Mouse (Mus musculus) hindbrain, embryonic 10.5 days (tissue): ENCODE measurements around the gene Kcnj15. TPM values are rescaled to one million over a fixed set of nuclear protein-coding genes. Genes with fewer than 3 reads are reported as not detected.

Experiments
- DNase-seq: peaks from one replicate; pipeline ENCODE4 v3.0.0-alpha.2; 2017; ENCODE audit warnings: low spot score
- H3K27ac ChIP-seq: fragments of 300-500 bp; sonication (generic); 2 replicates; pipeline ENCODE4 v1.5.1; 2016; ENCODE audit warnings: mild to moderate bottlenecking, moderate library complexity
- H3K27me3 ChIP-seq: fragments of 300-500 bp; sonication (generic); 2 replicates; pipeline ENCODE4 v1.6.1; 2016; ENCODE audit warnings: mild to moderate bottlenecking; ENCODE audit not compliant: poor library complexity, insufficient read depth, severe bottlenecking
- H3K36me3 ChIP-seq: fragments of 300-500 bp; sonication (generic); 2 replicates; pipeline ENCODE4 v1.6.1; 2016; ENCODE audit warnings: mild to moderate bottlenecking, moderate library complexity
- H3K4me1 ChIP-seq: fragments of 300-500 bp; sonication (generic); replicated peaks from 2 replicates; pipeline ENCODE4 v1.6.1; 2016; ENCODE audit warnings: mild to moderate bottlenecking
- H3K4me3 ChIP-seq: fragments of 300-500 bp; sonication (generic); 2 replicates; pipeline ENCODE4 v1.5.1; 2016; ENCODE audit warnings: mild to moderate bottlenecking, moderate library complexity
- H3K9me3 ChIP-seq: fragments of 300-500 bp; sonication (generic); 2 replicates; pipeline ENCODE4 v1.6.1; 2016; ENCODE audit warnings: mild to moderate bottlenecking, moderate library complexity
- WGBS: fragments of 180-500 bp; shearing (Covaris S2); methylation state at CpG from one replicate; pipeline ENCODE4 v1.1.7; 2016; 5-methylcytosine and 5-hydroxymethylcytosine counted together
- polyA plus RNA-seq: library from polyadenylated mRNA; unstranded; fragments of >200 nt; fragmentation: Nextera tagmentation; extraction: Ambion mirVana; gene quantifications from 2 replicates; pipeline ENCODE4 v1.2.1, GENCODE M21; 2016

Kcnj15 gene
- polyA plus RNA-seq, 1 experiment from 2014 or later, result 0.20 TPM

- no peaks in the 10 kb centered on the region for H3K9me3 ChIP-seq
- H3K27ac ChIP-seq, result no peak overlapping the region
- H3K27me3 ChIP-seq, result no peaks in the 10 kb centered on the region
- H3K4me3 ChIP-seq, result no peak overlapping the region
- H3K4me1 ChIP-seq, result peaks cover 22% of the 10 kb centered on the region; the same call in 1 of the 2 replicates
- WGBS, result 79% methylated on average over 5 of the region's 5 CpGs
- no peak for DNase-seq
- H3K36me3 ChIP-seq, result no peaks in the 10 kb centered on the region
These were observed 3.3 kb downstream of the Kcnj15 start for GRCm38 (mm10) chr16:95260693-95261092.

- no peak for DNase-seq
- H3K4me1 ChIP-seq, result peaks cover 22% of the 10 kb centered on the region; the same call in 1 of the 2 replicates
- H3K27ac ChIP-seq, result 0 out of 2 replicates have a peak overlapping the region, but pooled peaks have one; percentile 29
- WGBS, result 59% methylated on average over 4 of the region's 4 CpGs
- H3K36me3 ChIP-seq, result no peaks in the 10 kb centered on the region
- H3K4me3 ChIP-seq, result no peak overlapping the region
- H3K9me3 ChIP-seq, result no peaks in the 10 kb centered on the region
- no peaks in the 10 kb centered on the region for H3K27me3 ChIP-seq
These were observed 4.4 kb downstream of the Kcnj15 start for GRCm38 (mm10) chr16:95261807-95262206.

- Histone ChIP-seq H3K9me3 (no peaks in the 10 kb centered on the region), H3K36me3 (no peaks in the 10 kb centered on the region), H3K4me3 (no peak overlapping the region), H3K27ac (no peak overlapping the region), H3K27me3 (no peaks in the 10 kb centered on the region), H3K4me1 (peaks cover 28% of the 10 kb centered on the region)
- no peak for DNase-seq
- 83% methylated on average over 15 of the region's 15 CpGs for WGBS
These were observed 5.5 kb downstream of the Kcnj15 start for GRCm38 (mm10) chr16:95262706-95263363.

GRCm38 (mm10) chr16:95264324-95264723 lies 7.0 kb downstream of the Kcnj15 start:
- no peaks in the 10 kb centered on the region for H3K9me3 ChIP-seq
- H3K27me3 ChIP-seq, result no peaks in the 10 kb centered on the region
- H3K4me3 ChIP-seq, result no peak overlapping the region
- H3K36me3 ChIP-seq, result no peaks in the 10 kb centered on the region
- no peak overlapping the region; the same call in 1 of the 2 replicates for H3K27ac ChIP-seq
- 70% methylated on average over 5 of the region's 5 CpGs for WGBS
- H3K4me1 ChIP-seq, result peaks cover 33% of the 10 kb centered on the region
- no peak for DNase-seq

GRCm38 (mm10) chr16:95267481-95268183 lies 10.3 kb downstream of the Kcnj15 start:
- WGBS, result 42% methylated on average over 11 of the region's 11 CpGs
- Histone ChIP-seq H3K27me3 (no peaks in the 10 kb centered on the region), H3K27ac (no peak overlapping the region), H3K4me1 (peaks cover 18% of the 10 kb centered on the region), H3K9me3 (no peaks in the 10 kb centered on the region; the same call in 1 of the 2 replicates), H3K36me3 (no peaks in the 10 kb centered on the region), H3K4me3 (no peak overlapping the region)
- DNase-seq, result no peak

- H3K36me3 ChIP-seq, result no peaks in the 10 kb centered on the region
- peaks cover 11% of the 10 kb centered on the region for H3K4me1 ChIP-seq
- no peak overlapping the region for H3K4me3 ChIP-seq
- no peak overlapping the region for H3K27ac ChIP-seq
- H3K9me3 ChIP-seq, result no peaks in the 10 kb centered on the region; the same call in 1 of the 2 replicates
- no peaks in the 10 kb centered on the region for H3K27me3 ChIP-seq
- DNase-seq, result no peak
- 76% methylated on average over 6 of the region's 6 CpGs for WGBS
These were observed 12.3 kb downstream of the Kcnj15 start for GRCm38 (mm10) chr16:95269610-95270009.

GRCm38 (mm10) chr16:95273101-95273500 lies 15.7 kb downstream of the Kcnj15 start:
- Histone ChIP-seq H3K4me1 (0 out of 2 replicates have a peak, but pooled peaks cover 4% of the 10 kb centered on the region), H3K4me3 (no peak overlapping the region), H3K27ac (no peak overlapping the region), H3K27me3 (no peaks in the 10 kb centered on the region), H3K36me3 (no peaks in the 10 kb centered on the region), H3K9me3 (no peaks in the 10 kb centered on the region; the same call in 1 of the 2 replicates)
- DNase-seq, result no peak
- WGBS, result 81% methylated on average over 2 of the region's 2 CpGs

- no peak for DNase-seq
- no peak overlapping the region for H3K27ac ChIP-seq
- 89% methylated on average over 10 of the region's 10 CpGs for WGBS
- no peak overlapping the region for H3K4me3 ChIP-seq
- no peaks in the 10 kb centered on the region for H3K36me3 ChIP-seq
- no peaks in the 10 kb centered on the region; the same call in 1 of the 2 replicates for H3K9me3 ChIP-seq
- H3K4me1 ChIP-seq, result no peaks in the 10 kb centered on the region
- H3K27me3 ChIP-seq, result no peaks in the 10 kb centered on the region
These were observed 18.6 kb downstream of the Kcnj15 start for GRCm38 (mm10) chr16:95275713-95276502.

GRCm38 (mm10) chr16:95279015-95279414 lies 21.7 kb downstream of the Kcnj15 start:
- WGBS, result 84% methylated on average over 3 of the region's 3 CpGs
- DNase-seq, result no peak
- 0 out of 2 replicates have a peak, but pooled peaks cover 3% of the 10 kb centered on the region for H3K4me1 ChIP-seq

GRCm38 (mm10) chr16:95280338-95280737 lies 23.0 kb downstream of the Kcnj15 start:
- no peak overlapping the region for H3K27ac ChIP-seq
- no peaks in the 10 kb centered on the region for H3K36me3 ChIP-seq
- H3K9me3 ChIP-seq, result no peaks in the 10 kb centered on the region
- H3K4me3 ChIP-seq, result no peak overlapping the region
- no peak for DNase-seq
- 95% methylated on average over 3 of the region's 3 CpGs for WGBS
- no peaks in the 10 kb centered on the region for H3K27me3 ChIP-seq
- H3K4me1 ChIP-seq, result 0 out of 2 replicates have a peak, but pooled peaks cover 3% of the 10 kb centered on the region

More at GRCm38 (mm10) chr16:95279015-95279414, 21.7 kb downstream of the Kcnj15 start:
- H3K9me3 ChIP-seq, result no peaks in the 10 kb centered on the region
- H3K27ac ChIP-seq, result no peak overlapping the region
- H3K27me3 ChIP-seq, result no peaks in the 10 kb centered on the region
- H3K36me3 ChIP-seq, result no peaks in the 10 kb centered on the region
- H3K4me3 ChIP-seq, result no peak overlapping the region

GRCm38 (mm10) chr16:95283369-95283768 lies 26.0 kb downstream of the Kcnj15 start:
- 92% methylated on average over 10 of the region's 10 CpGs for WGBS
- H3K36me3 ChIP-seq, result no peaks in the 10 kb centered on the region
- no peaks in the 10 kb centered on the region for H3K27me3 ChIP-seq
- H3K4me1 ChIP-seq, result 0 out of 2 replicates have a peak, but pooled peaks cover 3% of the 10 kb centered on the region
- H3K9me3 ChIP-seq, result no peaks in the 10 kb centered on the region
- no peak overlapping the region for H3K27ac ChIP-seq
- no peak overlapping the region for H3K4me3 ChIP-seq
- DNase-seq, result no peak

- no peak overlapping the region for H3K27ac ChIP-seq
- WGBS, result 87% methylated on average over 12 of the region's 12 CpGs
These were observed 26.8 kb downstream of the Kcnj15 start for GRCm38 (mm10) chr16:95284085-95284727.

More at GRCm38 (mm10) chr16:95284085-95284727, 26.8 kb downstream of the Kcnj15 start:
- DNase-seq, result no peak
- no peaks in the 10 kb centered on the region for H3K27me3 ChIP-seq
- no peaks in the 10 kb centered on the region for H3K36me3 ChIP-seq
- H3K9me3 ChIP-seq, result no peaks in the 10 kb centered on the region
- H3K4me1 ChIP-seq, result 0 out of 2 replicates have a peak, but pooled peaks cover 3% of the 10 kb centered on the region
- no peak overlapping the region for H3K4me3 ChIP-seq
